Mouse (Mus musculus): ENCODE measurements around the gene Gid8. TPM values are rescaled to one million over a fixed set of nuclear protein-coding genes. Genes with fewer than 3 reads are reported as not detected.

The Gid8 gene
- polyA plus RNA-seq, 1 experiment = not detected

DNA sequence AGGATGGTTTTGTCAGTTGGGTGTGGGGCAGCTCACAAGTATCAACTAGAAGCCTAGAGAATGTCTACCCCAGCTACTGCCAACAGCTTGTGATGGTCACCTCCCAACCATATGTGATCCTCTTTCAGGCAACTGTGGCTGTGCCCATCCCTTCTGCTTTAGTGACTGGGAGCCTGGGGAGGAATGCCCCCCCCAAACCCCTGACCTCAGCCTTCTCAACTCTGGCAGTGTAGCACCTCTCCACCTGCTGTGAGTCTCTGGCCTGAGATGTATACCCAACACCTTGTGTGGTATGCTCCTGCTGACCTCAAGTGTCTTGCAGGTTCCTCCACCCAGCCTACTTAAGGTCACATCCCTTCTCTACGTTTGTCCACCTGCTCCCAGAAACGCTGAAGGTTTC, 13.9 kb downstream of the Gid8 start:
- TF ChIP-seq POLR2A (IDR thresholded peaks at IDR 0.05; ENCODE audit: insufficient read depth, low read depth, low read length) (no peak), CTCF (IDR thresholded peaks at IDR 0.05; ENCODE audit: insufficient read depth, low read depth, low read length) (no peak)
- Histone ChIP-seq H3K4me3 (ENCODE audit: insufficient read depth, low read depth, low read length) (no peak overlapping the region), H3K27ac (ENCODE audit: insufficient read depth, low read depth, low read length) (no peak overlapping the region), H3K4me1 (ENCODE audit: control insufficient read depth, insufficient read depth, low read length) (peaks cover 21% of the 10 kb centered on the region)
- 49% methylated on average over 2 of the region's 2 CpGs for WGBS

DNA sequence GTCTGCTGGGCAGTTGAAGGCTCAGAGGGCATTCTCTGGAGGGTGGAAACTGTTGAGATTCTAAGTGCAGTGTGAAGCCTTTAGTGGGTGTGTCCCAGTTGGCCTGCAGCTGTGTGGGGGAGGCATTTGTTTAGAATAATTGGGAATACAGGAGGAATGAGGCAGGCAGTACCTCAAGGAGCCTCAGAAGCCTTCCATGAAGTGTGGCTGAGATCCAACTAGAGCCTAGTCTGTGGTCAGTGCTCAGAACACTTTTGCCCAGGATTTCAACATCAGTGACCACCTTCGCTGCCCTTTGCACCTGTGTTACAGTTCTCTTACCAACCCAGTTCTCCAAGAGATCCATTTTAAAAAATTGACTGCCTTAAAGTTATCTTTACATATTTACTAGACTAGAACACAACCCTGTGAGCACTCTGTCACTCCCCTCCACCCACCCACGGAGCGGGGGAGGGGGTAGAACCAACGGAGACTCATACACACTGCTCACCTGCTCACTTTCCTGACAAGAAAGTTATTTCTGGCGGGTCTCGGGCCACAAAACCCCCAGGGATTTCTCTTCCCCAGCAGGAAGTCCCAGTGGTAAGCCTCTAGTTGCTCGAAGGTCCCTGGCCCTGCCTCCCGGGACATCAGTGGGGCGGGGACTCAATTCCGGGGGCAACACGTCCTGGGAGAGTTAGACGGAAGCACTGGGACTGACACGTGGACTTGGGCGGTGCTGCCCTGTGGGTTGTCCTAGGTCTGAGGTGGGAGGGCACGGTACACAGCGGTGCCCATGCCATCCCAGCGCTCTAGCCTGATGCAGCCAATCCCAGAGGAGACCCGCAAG, 14.9 kb downstream of the Gid8 start, which contains the start of gene Slc17a9:
Gene Slc17a9, plus strand, starts transcription at position 679 of the 829 bp plus-strand sequence.
- Histone ChIP-seq H3K4me1 (ENCODE audit: control insufficient read depth, insufficient read depth, low read length) (peaks cover 21% of the 10 kb centered on the region), H3K27ac (ENCODE audit: insufficient read depth, low read depth, low read length) (no peak within 1 kb of the TSS; the same call in 1 of the 2 replicates), H3K4me3 (ENCODE audit: insufficient read depth, low read depth, low read length) (no peak within 1 kb of the TSS)
- WGBS = 5% methylated on average over 18 of the region's 18 CpGs
- TF ChIP-seq CTCF (IDR thresholded peaks at IDR 0.05; ENCODE audit: insufficient read depth, low read depth, low read length) (no peak), POLR2A (IDR thresholded peaks at IDR 0.05; ENCODE audit: insufficient read depth, low read depth, low read length) (no peak)

DNA sequence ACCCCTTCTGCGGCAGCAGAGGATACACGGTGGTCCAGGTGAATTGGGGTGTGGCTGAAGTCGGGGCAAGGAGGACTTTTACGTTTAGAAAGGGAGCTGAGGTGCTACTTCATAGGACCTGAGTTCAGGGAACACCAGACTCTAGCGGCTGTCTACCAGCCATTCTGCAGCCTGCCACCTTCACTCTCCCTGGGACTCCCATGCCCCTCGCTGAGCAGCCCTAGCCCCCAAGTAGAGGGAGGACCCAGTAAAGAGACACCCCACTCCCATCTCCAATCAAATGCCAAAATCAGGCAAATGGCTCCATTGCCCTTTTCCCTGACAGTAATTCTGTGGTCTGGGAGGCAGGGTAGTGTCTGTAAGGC, 15.5 kb downstream of the Gid8 start:
- no peak overlapping the region for H3K4me3 ChIP-seq (ENCODE audit: insufficient read depth, low read depth, low read length)
- peaks cover 21% of the 10 kb centered on the region for H3K4me1 ChIP-seq (ENCODE audit: control insufficient read depth, insufficient read depth, low read length)
- WGBS = 5% methylated on average over 6 of the region's 6 CpGs
- H3K27ac ChIP-seq (ENCODE audit: insufficient read depth, low read depth, low read length) = no peak overlapping the region; the same call in 1 of the 2 replicates
- TF ChIP-seq POLR2A (IDR thresholded peaks at IDR 0.05; ENCODE audit: insufficient read depth, low read depth, low read length) (no peak), CTCF (IDR thresholded peaks at IDR 0.05; ENCODE audit: insufficient read depth, low read depth, low read length) (no peak)

DNA sequence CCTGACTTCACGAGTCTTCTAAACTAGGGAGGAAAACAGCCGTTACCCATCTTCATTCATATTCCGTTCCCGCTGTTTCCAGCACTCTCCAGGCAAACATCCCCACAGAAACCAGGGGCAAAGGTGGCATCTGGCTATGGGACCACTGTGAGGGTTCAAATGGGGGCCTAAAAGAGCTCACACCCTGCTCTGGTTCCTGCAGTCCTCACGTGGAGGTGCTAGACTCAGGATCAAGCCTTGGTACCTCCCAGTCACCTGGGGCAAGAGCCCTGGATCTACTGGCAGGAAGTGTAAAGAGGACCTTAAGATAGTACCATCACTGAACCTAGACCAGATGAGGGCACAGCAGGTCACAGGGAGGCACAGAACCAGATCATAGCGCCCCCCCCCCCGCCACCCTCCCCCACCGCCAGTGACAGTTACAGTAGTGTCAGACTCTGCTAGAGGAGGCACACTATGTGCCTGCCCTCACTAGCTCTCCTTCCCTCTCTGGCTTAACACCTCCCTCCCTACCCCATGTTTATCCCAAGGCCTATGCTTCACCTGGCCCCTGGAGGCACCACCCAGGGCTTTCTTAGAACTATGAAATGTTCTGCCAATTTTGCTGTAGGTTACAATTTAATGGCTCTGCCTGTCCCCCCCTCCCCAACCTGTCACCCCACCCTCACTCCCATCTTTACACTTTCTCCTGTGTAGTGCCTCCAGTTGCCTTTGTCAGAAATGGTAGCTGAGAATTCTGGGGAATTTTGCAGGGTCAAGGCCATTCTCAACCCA, 16.1 kb downstream of the Gid8 start:
- Histone ChIP-seq H3K4me1 (ENCODE audit: control insufficient read depth, insufficient read depth, low read length) (peaks cover 21% of the 10 kb centered on the region), H3K27ac (ENCODE audit: insufficient read depth, low read depth, low read length) (no peak overlapping the region), H3K4me3 (ENCODE audit: insufficient read depth, low read depth, low read length) (no peak overlapping the region)
- TF ChIP-seq CTCF (IDR thresholded peaks at IDR 0.05; ENCODE audit: insufficient read depth, low read depth, low read length) (no peak), POLR2A (IDR thresholded peaks at IDR 0.05; ENCODE audit: insufficient read depth, low read depth, low read length) (no peak)
- WGBS = 21% methylated on average over 8 of the region's 8 CpGs

DNA sequence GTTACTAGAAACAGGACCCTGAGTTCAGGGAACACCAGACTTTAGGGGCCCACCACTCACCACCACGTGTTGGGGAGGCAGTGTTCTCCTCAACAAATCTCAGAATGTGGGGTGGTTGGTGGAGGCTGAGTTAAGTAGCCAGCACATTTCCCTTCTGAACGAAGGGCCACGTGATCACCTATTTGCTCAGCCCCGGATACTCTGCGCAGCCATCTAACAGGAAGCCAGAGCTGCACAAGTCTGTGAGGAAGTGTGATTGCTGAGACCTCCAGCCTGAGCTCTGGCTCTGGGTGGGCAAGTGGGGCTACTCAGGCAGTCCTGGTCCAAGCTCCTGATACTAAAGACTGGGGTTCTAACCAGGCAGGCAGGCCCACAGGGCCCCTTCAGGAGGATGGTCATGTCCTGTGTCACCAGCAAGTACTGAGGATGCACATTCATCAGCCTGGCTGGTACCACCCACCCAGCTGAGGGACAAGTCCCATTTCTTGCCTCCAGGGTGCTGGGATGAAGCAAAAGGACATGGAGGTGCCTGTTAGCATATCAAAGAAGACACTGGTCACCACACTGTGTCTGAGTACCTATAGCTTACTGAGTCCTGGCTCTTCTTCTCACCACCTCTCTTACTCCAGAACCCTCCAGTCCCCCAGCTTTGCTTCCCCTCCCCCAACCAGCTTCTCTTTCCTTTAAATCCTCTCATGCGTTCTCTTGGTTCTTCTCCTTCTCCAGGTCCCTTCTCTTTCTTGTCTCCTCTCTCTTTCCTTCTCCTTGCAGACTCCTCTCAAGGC, 16.9 kb downstream of the Gid8 start:
- Histone ChIP-seq H3K27ac (ENCODE audit: insufficient read depth, low read depth, low read length) (no peak overlapping the region), H3K4me1 (ENCODE audit: control insufficient read depth, insufficient read depth, low read length) (peaks cover 21% of the 10 kb centered on the region), H3K4me3 (ENCODE audit: insufficient read depth, low read depth, low read length) (no peak overlapping the region)
- WGBS = 73% methylated on average over 6 of the region's 6 CpGs
- TF ChIP-seq POLR2A (IDR thresholded peaks at IDR 0.05; ENCODE audit: insufficient read depth, low read depth, low read length) (no peak), CTCF (IDR thresholded peaks at IDR 0.05; ENCODE audit: insufficient read depth, low read depth, low read length) (no peak)

DNA sequence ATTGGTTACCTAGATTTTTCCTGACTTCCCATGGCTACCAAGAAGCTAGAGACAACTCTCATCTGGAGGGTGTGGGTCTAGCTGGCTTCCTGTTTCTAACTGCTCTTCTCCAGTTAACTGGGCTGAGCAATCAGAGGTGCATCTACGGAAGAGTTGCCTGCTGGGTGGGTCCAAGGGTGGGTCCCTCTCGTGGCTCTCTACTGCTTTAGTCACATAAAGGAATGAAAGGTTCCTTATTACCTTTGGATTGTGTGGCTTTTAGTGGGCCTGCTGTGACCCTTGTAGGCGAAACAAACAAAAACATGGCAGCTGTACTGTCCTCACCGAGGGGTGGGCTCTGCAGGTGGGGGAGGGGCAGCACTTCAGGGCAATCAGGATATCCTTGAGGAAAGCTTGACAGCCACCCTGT, 17.7 kb downstream of the Gid8 start:
- 57% methylated on average over 4 of the region's 4 CpGs for WGBS
- TF ChIP-seq CTCF (IDR thresholded peaks at IDR 0.05; ENCODE audit: insufficient read depth, low read depth, low read length) = no peak
- TF ChIP-seq POLR2A (IDR thresholded peaks at IDR 0.05; ENCODE audit: insufficient read depth, low read depth, low read length) = no peak
- peaks cover 21% of the 10 kb centered on the region for H3K4me1 ChIP-seq (ENCODE audit: control insufficient read depth, insufficient read depth, low read length)
- H3K27ac ChIP-seq (ENCODE audit: insufficient read depth, low read depth, low read length) = no peak overlapping the region
- H3K4me3 ChIP-seq (ENCODE audit: insufficient read depth, low read depth, low read length) = no peak overlapping the region

DNA sequence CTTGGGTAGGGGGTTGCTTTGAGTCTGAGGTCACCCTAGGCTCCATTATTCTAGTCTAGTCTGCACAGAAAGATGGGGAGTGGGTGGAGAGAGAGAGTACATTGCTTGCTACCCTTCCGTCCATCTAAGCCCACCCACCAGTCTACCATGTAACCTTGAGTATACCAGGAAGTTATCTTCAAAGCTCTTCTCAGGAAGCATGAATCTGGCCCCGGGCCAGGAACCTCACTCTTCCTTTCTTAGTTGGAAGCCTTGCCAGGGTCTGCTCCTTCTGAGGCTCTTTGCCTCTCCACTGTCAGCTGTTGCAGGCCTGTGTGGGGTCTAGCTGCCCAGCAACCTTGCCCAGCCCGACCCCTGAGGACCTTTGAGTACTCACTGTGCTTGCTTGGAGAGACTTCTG, 21.1 kb downstream of the Gid8 start:
- H3K4me1 ChIP-seq (ENCODE audit: control insufficient read depth, insufficient read depth, low read length) = peaks cover 12% of the 10 kb centered on the region
- 72% methylated on average over 3 of the region's 3 CpGs for WGBS
- no peak overlapping the region for H3K4me3 ChIP-seq (ENCODE audit: insufficient read depth, low read depth, low read length)
- TF ChIP-seq CTCF (IDR thresholded peaks at IDR 0.05; ENCODE audit: insufficient read depth, low read depth, low read length) (no peak), POLR2A (IDR thresholded peaks at IDR 0.05; ENCODE audit: insufficient read depth, low read depth, low read length) (no peak)
- no peak overlapping the region for H3K27ac ChIP-seq (ENCODE audit: insufficient read depth, low read depth, low read length)

DNA sequence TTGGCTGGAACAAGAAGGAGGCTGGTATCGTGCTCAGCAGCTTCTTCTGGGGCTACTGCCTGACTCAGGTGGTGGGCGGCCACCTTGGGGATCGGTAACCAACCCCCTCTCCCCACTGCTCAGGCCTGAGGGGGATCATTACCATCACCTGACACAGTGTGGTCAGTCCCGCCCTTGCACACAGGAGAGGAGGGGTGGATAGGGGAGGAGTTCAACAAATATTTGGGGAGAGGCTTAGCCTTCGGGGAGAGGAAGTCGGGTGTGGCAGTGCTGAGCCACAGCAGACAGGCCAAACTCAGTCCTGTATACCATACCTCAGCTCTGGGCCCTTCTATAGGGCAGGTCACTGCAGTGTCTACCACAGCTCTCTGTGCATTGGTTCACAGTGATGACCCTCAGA, 22.1 kb downstream of the Gid8 start:
- Histone ChIP-seq H3K4me3 (ENCODE audit: insufficient read depth, low read depth, low read length) (no peak overlapping the region), H3K4me1 (ENCODE audit: control insufficient read depth, insufficient read depth, low read length) (peaks cover 10% of the 10 kb centered on the region), H3K27ac (ENCODE audit: insufficient read depth, low read depth, low read length) (no peak overlapping the region)
- 78% methylated on average over 6 of the region's 6 CpGs for WGBS
- TF ChIP-seq CTCF (IDR thresholded peaks at IDR 0.05; ENCODE audit: insufficient read depth, low read depth, low read length) (no peak), POLR2A (IDR thresholded peaks at IDR 0.05; ENCODE audit: insufficient read depth, low read depth, low read length) (no peak)
